Mouse (Mus musculus) kidney, adult 2 months (tissue): ENCODE data around the gene Mrpl35.

Source experiments
- CTCF ChIP-seq: fragments of 200-500 bp; conservative IDR thresholded peaks from 2 replicates; pipeline ENCODE4 v1.5.1; 2011; ENCODE audit warnings: low read depth, mild to moderate bottlenecking, control low read depth, low read length, moderate library complexity, mixed read lengths; ENCODE audit not compliant: insufficient read depth, insufficient read length
- POLR2A ChIP-seq: fragments of 200-500 bp; IDR thresholded peaks from one replicate; pipeline ENCODE4 v1.6.1; 2011; ENCODE audit warnings: low read depth, low read length, control low read depth

DNA sequence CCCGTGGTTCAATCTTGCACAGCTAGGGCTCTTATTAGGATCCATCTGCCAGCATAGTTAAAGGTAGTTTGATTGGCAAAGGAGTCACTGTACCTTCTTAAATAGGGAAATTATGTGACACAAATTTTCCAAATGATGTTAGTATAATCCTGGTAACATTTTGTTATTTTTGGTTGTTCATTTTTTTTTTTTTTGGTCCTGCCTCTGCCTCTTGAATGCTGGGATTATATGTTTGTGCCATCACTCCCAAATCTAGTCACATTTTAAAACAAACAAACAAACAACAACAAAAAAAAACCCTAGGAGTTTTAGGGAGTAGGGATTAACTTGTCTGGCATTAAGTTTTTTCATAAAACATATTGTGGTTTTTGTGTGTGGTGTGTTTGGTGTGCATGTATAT, at the start of gene Mrpl35:
- TF ChIP-seq POLR2A (no peak), CTCF (no peak)
